Mouse (Mus musculus) megakaryocyte, embryonic 14.5 days (primary cell): ENCODE measurements around the gene Col7a1.

Source experiments
- FLI1 ChIP-seq: IDR thresholded peaks from 2 replicates; pipeline ENCODE4 v1.6.1; 2012; ENCODE audit warnings: low read length, inconsistent platforms, mixed read lengths
- GATA1 ChIP-seq: IDR thresholded peaks from 3 replicates; pipeline ENCODE4 v1.6.1; 2012; ENCODE audit warnings: mixed read lengths, low read length, inconsistent platforms, borderline replicate concordance

DNA sequence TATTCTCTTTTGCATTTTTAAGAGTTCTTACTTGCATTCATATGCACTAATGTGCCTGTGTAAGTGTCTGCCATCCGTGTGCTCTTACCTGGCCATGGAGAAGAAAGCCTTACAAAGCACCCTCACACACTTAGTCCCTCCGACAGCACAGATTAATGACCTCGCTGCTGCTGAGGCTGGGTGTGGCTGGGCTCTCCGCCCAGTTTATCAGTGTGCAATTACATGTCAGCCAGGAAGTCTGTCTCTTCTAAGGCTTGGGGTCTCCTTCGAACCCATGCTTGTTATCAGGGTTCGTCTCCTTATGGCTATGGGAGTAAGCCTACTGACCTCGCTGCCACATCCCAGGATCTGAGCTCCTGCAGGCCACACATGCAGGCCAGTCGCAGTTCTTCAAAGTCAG lies 62.0 kb downstream of the Col7a1 start:
- TF ChIP-seq FLI1 (no peak), GATA1 (no peak)
